Mouse (Mus musculus) frontal cortex, postnatal 25 days (tissue): ENCODE measurements at regions not wholly inside any gene's neighbourhood (a gene's known extent, or its start where the extent isn't known, plus 50 kb on each side); places are given as distances from the start of the nearest gene placed in this dataset.

Source experiments
- DNase-seq, 2 experiments: peaks; one replicate each; pipeline ENCODE4 v3.0.0; 2022; ENCODE audit warnings: low spot score in 2 of 2

DNA sequence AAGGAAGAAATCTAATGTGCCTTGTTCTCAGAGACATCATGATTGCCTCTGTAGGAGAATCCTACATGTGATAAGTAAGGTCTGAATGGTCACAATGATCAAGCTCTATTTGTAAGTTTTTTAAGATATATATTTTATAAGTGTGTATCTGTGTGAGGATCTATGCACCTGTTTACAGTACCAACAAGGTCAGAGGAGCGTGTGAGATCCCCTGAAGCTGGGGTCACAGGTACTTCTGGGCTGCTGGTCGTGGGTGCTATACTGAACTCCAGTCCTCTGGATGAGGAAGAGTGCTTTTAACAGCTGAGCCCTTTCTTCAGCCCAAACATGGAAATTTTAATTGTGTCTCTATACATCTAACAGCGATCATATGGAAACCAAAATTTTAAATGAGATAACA, 181.1 kb upstream of the Topaz1 start:
- DNase-seq = no peak

DNA sequence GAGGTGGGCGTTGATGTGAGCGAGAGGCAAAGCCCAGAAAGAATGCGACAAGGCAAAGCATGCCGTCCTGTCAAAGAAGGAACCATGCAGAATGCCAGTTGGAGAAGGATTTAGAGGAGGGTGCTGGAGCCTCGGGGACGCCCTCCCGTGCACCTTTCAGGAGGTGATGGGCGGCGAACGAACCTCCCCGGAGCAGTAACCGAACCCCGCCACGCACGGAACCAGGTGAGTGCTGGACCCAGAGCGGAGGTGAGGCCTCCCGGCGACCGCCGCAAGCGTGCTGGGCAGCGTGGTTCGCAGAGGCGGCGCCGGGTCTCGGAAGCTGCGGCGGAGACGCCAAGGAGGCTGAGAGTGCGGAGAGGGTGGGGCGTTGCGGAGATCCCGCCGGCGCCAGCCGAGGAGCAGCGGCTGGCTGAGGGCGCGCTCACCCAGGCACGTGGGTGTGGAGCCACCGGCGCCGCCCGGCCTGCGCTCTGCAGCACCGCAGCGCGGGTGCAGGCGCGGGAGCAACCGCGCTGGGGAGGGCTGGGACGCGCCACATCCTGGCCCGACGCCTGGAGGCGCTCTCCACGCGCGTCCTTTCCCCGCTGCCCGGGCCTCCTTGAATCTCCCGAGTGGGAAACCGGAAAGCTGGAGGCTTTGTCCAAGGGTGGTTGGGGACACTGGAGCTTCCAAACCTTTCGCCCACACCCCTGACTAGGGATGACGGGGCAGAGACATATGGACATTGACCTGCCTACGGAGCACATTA, 178.3 kb upstream of the Topaz1 start:
- peak; percentile 53 to 54 for DNase-seq

DNA sequence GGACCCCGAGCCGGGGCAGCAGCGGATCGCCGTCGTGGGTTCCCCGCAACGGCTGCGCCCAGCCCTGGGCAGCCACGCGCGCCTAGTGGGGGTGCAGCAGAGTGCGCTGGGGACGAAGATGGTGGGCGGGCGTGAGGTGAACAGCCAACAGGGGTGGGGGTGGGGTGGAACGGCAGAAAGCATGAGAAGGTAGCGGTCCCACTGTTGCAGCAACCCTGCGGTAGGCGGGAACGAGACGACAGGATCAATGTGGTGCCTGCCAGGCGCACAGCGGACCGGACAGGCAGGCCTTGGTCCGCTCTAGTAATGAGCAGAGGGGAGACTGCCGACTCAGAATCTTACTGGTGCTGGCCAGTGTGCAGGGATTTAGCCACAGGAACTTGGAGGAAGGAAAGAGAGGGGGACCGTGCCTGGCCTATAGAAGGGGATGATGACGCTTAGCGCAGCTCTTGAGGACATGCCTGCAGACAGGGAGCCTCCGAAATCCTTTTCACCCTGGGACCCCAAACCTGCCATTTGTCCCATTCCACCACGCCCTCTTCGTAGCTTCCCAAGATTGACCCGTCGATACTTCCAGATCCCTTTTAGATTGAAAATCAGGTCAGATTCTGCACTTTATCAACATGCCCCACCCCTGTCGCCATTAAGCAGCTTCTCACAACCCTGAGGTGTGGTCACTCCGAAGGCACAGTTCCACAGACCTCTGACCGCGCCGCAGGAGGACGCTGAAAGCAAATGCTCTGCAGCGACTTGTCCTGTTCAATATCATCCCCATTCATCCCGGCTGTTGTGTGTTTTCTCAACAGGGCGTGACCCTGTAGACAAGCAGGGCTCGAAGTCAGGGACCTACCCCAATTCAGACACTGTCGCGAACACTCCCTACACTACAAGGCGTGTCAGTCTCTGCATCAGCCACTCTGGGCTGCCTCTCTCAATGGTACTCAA, 177.4 kb upstream of the Topaz1 start:
- DNase-seq = no peak

DNA sequence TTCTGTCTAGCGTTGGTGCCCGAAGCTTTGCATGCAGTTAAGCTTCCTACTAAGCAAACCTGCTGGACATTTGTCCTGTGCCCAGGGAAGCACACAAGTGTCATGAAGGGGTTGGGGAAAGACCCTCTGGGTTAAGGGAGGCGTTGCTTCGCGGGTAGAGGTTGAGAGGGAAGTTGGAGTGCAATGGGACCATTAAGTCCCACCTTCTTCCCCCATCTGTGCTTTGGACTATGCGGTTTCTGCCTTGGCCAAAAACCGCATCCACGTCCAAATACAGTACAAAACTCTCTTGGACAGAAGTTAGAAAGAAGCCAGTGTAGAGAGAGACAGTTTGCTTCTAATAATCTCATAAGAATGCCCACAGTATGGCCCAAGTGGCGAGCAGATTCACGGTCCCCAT, 176.1 kb upstream of the Topaz1 start:
- no peak for DNase-seq

DNA sequence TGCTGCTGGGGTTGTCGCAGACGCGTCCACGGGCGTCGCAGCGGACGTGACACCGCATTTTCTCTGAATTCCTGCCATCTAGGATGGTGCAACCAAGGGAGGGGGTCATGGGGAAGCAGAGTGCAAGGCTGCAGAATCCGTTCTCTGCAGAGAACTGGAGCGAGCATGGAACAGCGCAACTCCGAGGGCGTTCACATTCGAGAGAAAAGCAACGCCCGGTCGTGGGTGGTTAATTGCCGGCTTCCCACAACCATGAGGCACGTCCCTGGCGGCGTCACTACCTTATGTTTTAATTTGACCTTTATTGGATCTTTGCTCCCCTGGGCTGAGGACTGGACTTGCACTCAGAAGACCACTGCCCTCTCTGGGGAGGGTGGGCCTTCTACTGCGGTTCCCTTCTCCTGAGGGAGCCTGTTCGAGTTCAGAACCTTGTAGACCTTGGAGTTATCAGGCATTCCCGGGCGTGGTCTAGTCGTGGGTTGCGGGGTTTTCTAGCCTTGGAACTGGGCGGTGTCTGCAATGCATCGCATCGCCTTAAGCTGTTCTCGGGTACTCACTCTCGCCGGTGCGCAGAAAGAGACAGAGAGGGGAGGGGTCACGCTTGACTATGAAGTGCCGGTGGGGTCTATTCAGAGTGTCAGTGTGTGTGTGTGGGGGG, 175.6 kb upstream of the Topaz1 start:
- DNase-seq = no peak

DNA sequence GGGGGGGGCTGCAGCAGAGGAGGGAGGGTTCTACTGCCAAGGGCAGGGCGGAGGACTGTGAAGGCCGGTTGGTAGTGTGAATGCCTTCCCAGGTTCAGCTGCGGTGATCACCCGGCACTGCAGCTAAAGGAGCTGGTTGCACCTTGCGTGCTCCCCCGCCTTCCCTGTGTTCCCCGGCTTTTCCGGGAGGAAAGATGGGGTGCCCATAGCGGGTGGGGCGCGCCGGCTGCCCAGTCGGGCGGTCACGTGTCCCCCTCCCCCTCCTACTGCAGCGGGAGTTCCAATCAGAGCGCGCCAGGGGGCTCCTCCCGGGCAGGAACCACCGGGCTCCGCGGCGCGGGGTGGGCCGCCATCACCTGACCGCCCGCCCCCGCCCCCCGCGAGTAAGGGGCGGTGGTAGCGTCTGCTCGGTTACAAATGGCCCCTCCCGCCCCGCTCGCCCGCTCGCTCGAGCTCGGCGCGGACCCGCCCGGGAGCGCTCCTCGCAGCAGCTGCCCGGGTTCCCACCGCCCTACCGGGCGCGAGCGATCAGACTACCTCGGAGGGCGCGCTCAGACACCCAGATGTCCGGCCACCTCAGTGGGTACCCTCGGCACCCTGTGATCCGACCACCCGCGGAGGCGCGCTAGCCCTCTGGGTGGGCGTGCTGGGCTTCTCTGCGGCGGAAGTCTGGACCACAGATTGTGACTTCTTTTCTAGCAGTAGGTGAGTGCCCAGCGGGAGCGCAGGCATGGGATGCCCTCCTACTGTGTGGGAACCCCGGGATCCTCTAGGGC, 174.9 kb upstream of the Topaz1 start:
- DNase-seq = peak; percentile 85 to 92

DNA sequence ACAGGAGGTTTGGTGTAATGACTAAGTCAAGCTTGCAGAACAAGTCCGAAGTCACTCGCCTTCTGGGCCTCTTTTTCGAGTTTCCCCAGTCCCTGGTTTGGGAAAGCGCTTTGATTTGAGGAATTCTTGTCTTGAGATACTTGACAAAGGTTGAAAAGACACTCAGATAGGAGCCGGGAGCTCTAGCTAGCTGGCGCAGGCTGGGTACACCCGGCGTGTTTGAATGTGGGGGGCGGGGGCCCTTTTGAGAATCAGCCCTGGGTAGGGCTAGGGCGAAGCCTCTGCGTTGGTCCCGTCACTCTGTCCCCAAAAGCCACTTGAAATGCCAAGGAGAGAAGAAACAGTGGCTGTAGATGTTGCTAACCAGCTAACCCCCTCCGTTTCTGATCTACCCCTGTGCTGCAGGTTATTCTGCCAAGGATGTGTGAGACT, 174.3 kb upstream of the Topaz1 start:
- no peak for DNase-seq

DNA sequence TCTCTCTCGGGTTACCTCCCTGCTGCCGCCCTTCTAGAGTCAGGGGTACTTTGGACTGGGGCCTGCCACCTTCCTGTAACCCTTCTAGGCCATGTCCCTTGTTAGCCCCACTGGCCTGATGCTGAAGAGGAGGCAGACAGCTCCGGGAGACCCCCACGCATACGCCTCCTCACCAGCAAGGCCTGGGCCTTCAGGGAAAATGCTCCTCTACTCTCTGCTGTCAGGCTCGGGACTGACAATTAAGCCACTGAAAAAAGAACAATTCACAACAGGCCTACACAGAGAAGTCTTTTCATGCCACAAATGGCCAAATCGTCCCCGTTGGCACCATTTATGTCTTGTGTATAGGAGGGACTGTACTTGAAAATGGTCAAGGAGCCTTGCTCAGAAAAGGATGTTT, 161.9 kb upstream of the Topaz1 start:
- DNase-seq = no peak

DNA sequence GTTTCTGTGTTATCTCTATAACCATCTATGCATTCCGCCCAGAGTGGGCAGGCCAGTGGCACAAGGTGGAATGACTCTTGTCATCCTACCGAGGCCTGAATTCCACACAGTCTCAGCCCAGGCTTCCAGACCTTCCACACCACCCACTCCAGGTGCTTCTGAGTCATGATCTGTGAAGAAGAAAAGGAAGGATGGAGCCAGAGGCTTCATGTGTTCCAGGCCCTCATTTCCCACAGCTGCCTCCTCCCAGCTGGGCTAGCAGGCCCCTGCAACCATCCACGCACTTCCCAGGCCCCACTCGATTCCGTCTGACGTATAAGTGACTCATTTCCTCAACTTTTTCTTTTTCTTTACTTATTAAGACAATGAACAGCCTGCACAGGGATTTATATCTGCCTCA, 160.7 kb upstream of the Topaz1 start:
- no peak for DNase-seq

DNA sequence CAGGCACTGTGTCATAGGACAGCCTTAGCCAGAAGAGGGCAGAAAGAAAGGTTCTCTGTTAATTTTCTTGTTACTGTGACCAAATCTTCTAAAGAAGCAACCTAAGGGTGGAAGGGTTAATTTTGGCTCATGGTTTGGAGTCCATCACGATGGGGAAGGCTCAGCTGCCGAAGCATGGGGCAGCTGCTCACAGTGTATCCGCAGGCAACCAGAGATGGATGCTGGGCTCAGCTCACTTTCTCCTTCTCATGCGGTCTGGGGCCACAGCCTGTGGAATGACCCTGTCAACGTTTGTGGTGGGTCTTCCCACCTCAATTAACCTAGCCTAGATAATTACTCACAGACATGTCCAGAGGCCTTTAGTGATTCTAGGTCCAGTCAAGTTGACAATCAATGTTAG, 160.2 kb upstream of the Topaz1 start:
- no peak for DNase-seq

DNA sequence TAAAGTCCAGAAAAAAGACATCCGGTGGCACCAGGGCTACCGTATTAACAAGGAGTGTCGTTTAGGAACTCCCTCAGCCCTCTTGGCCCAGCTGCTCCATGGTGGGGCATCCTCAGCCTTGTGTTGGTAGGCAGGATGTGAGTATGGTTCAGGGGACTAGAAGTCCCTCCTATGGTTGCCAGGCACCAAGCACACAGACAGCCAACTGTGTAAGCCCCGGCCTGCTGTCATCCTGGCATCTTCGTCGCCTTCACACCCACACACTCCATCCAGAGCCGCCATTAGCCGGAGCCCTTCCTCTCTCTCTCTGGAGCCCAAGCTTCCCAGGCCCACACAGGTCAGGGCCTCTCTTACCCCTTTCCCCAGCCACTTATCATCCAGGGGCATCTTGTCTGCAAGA, 158.9 kb upstream of the Topaz1 start:
- peak in 1 of 2 experiments; percentile 6 for DNase-seq

DNA sequence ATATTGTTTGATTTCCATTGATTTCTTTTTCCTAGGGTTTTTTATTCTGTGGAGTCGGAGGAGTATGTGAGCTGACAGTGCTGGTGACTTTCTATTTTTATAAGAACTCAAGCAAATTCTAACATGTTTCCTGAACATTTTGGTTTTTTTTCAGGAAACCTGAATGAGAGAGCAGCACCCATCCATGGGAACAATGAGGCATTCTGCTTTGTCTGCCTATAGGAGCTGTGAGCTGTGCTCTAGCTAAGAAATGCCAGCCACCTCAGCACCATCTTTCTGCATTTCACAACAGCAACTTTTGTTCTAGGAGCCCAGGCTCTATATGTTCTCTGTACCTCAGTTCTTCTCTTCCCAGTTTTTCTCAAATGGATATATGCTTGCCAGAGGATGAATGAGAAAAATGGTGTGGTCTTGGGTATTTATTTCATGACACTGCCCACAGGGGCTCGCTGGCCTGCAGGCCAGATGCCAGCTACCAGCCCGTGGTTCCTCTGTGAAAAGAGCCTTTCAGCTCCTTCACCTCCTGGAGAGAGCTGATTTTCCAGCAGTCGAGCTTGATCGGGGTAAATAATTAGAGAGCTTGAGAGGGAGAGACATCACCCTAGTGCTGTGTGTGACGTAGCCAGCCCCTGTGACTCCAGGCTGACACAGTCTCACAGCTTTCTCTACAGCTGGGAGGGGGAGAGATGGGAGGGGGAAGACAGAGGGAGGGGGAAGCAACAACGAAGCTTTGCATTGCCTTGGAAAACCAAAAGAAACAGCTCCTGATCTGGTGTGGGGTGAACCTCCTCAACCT, 154.1 kb upstream of the Topaz1 start:
- DNase-seq = no peak

DNA sequence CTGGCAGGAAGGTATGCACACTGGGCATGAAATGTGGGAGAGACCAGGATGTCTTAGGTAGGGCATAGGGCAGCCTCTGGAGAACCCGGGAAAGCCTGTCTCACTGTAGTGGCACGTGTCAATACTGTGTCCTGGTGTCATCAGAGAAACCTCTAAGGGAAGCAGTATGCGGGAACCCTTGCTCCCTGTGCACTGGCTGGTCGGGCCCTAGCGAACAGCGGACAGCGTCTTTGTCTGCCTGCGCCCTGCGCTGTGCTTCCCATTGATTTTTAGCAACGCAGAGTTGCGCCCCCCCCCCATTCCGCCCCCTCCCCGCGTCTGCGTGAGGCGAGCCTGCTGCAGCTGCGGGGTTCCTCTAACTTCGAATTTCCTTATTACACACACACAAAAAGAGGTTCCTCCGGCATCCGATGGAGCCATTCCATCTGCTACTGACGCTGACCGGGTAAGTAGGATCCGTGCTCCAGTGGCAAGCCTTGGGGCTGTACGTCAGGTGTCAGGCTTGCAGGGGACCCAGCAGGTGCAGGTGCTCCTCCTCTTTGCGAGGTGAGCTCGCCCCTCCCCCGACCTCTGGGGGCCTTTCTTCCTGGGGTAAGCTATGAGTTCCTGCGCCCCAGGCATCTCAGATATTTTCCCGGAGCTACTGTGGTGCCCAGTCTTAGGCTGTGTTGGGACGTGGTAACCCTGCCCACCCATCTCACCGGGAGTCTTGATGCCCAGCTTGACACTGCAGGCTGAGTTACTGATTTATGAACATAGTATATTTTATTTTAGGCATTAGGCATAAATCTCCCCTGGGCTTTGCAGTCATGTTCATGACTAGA, 151.8 kb upstream of the Topaz1 start:
- DNase-seq = no peak

DNA sequence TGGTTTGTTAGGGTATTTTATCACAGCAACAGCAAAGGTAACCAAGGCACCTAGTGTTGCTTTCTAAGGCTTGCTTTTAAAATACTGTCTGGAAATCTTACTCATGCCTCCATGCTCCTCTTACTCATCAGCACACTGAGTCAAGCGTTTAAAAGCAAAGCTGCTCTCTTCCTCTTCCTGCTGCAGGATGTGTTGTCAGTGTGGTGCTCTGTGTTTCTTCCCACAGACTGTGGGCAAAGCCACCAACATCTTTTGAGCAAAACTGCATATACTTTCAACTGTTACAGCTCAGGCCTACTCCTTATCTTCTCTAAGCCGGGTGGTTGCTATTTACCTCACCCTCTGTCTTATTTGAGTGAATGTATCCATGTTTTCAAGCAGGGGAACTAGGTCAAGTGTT, 144.0 kb upstream of the Topaz1 start:
- DNase-seq = no peak

DNA sequence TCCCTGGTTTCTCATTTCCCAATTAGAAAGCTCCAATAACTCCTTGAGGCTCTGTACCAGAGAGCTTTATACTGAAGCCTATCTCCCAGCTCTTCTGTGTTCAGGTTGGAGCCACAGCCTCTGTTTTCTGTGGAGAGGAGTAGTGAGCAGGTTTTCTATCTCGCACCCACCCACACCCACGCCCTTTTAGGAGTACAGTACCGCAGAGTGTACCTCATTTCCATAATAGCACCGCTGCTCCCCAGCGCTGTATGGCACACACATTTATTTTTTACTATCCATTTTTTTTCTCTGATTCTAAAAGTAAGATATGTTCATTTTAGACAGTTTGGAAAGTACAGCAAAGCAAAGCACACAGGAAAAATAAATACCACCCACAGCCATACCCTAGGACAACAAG, 137.5 kb upstream of the Topaz1 start:
- DNase-seq = no peak

DNA sequence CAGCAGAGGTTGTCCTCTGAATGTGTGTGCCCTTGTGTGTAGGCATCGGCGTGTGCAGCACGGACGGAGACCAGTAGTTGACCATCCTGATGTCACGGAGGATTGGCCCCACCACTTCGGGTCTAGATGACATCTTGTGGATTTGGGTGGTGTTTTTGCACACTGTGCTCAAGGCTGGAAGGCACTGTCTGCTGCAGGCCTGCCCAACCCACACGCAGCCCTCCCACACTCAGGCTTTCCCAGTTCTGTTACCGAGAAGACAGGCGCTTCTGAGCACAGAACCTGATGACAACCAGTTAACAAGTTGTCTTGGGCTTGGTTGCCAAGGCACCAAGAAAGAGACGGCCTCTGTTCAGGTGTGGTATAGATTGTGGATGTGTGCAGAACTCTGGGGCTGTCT, 136.2 kb upstream of the Topaz1 start:
- peak; percentile 54 to 55 for DNase-seq

DNA sequence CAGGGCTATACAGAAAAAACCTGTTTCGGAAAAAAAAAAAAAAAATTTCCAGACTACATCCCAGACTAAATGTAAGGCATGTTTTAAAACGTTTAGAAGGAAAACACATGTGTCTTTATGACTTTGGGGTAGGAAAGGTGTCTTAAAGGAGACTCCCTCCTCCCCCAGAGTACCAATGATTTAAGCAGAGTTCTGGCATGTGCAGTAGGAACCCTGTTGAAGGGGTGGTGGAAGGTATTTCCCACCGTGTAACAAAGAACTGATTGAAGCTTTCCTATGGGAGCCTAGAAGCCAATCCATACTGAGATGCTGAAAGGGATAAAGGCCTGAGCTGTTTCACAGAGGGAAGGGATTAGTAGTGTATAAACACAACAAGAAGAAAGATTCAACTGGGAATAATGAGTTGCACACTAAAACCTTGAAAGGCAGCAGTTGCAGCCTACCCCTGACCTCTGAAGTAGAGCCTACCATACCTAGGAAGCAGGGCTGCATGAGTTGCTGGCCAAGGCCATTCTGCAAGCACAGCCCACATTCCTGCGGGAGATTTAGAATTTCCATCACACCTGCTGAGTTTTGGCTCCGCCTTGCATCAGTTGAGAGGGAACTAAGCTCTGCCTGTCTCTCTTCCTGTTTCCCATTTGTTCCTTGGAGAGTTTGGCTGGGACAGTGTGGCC, 132.4 kb upstream of the Topaz1 start:
- DNase-seq = no peak

DNA sequence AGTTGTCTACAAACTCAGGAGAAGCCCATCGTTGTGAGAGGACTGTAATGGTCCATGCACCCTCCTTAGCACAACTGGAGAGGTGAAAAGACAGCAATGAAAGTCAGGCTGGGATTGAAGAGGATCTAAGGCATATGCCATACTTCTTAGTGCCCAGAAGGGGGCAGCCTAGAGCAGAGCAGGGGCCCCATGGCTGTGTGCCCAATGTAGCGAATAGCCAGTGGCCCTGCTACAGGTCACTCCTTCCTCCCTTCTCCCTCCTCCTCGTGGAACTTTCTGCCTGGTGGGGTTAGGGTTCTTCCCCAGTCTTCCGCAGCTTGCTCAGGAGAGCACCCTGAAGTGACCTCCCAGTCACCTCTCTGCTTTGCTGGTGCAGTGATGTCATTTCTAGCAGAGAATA, 131.8 kb upstream of the Topaz1 start:
- DNase-seq = no peak

DNA sequence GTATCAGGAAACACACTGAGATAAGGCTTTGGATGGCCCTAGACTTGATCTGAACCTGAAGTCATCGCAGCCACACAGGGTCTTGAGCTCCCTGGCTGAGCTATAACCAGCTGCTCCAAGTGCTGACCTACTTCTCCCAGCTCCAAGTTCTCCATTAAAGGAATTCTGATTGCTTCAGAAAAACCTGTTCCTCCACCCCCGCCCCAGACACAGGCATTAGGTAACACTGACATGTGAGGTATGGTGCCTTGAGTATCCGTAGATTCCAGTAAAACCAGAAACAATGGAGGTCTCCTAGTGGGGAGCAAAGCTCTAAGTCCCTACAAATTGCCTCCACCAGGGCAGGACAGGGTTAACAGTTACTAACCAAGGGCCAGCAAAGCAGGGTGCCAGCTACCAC, 129.4 kb upstream of the Topaz1 start:
- DNase-seq = no peak
